Mouse (Mus musculus) hindbrain, embryonic 13.5 days (tissue): ENCODE data around the gene Uqcc2. TPM values are rescaled to one million over a fixed set of nuclear protein-coding genes. Genes with fewer than 3 reads are reported as not detected.
A peak's percentile ranks its signal among the peaks of the same experiment; 100 is the strongest.

ENCODE experiments used
- ATAC-seq: fragments of 200-750 bp; cut with Nextera tagmentation; 2 replicates; pipeline ENCODE4 v1.8.0; 2017; ENCODE audit warnings: moderate TSS enrichment; ENCODE audit not compliant: low FRiP score
- H3K27ac ChIP-seq: fragments of 300-500 bp; sonication (generic); 2 replicates; pipeline ENCODE4 v1.5.1; 2015; ENCODE audit warnings: inconsistent platforms, mild to moderate bottlenecking, moderate library complexity
- H3K27me3 ChIP-seq: fragments of 300-500 bp; sonication (generic); 2 replicates; pipeline ENCODE4 v1.6.1; 2015; ENCODE audit warnings: mild to moderate bottlenecking, inconsistent platforms
- H3K36me3 ChIP-seq: fragments of 300-500 bp; sonication (generic); 2 replicates; pipeline ENCODE4 v1.6.1; 2015; ENCODE audit warnings: mild to moderate bottlenecking, inconsistent platforms
- H3K4me1 ChIP-seq: fragments of 300-500 bp; sonication (generic); replicated peaks from 2 replicates; pipeline ENCODE4 v1.6.1; 2015; ENCODE audit warnings: inconsistent platforms
- H3K4me2 ChIP-seq: fragments of 300-500 bp; sonication (generic); 2 replicates; pipeline ENCODE4 v1.6.1; 2015; ENCODE audit warnings: inconsistent platforms, mild to moderate bottlenecking, moderate library complexity
- H3K4me3 ChIP-seq: fragments of 300-500 bp; sonication (generic); 2 replicates; pipeline ENCODE4 v1.5.1; 2015; ENCODE audit warnings: mild to moderate bottlenecking, inconsistent platforms
- H3K9ac ChIP-seq: fragments of 300-500 bp; sonication (generic); 2 replicates; pipeline ENCODE4 v1.6.1; 2015; ENCODE audit warnings: mild to moderate bottlenecking, inconsistent platforms
- H3K9me3 ChIP-seq: fragments of 300-500 bp; sonication (generic); 2 replicates; pipeline ENCODE4 v1.6.1; 2016; ENCODE audit warnings: inconsistent platforms
- WGBS: fragments of 180-500 bp; shearing (Covaris S2); methylation state at CpG from one replicate; pipeline ENCODE4 v1.1.7; 2015; 5-methylcytosine and 5-hydroxymethylcytosine counted together
- polyA plus RNA-seq: library from polyadenylated mRNA; unstranded; fragments of >200 nt; fragmentation: Nextera tagmentation; extraction: Ambion mirVana; gene quantifications from 2 replicates; pipeline ENCODE4 v1.2.1, GENCODE M21; 2015

Gene Uqcc2
- polyA plus RNA-seq, 1 experiment from 2014 or later: 335 TPM

DNA sequence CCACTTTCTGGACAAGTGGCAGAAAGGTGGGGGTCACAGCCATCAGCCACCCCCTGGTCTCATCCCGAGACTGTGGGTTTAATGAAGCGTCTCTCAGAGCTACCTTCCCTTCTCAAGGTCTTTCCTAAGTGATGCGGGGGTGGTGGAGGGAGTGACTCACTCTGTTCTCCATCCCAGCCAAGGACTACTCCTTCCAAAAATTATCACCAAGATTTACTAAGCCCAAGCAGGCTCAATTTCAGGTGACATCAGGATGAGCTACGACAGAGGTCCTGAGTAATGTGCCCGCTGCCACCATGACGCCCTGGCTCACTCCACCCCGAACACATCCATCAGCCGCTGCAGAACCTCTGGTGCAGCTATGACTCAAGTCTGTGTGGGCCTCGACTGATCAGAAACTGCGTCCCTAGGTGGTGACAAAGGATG, 2.5 kb downstream of the Uqcc2 start:
- no peak for ATAC-seq
- Histone ChIP-seq H3K27ac (no peak overlapping the region), H3K4me3 (no peak overlapping the region), H3K4me1 (peaks cover 82% of the 10 kb centered on the region), H3K27me3 (no peaks in the 10 kb centered on the region), H3K9me3 (no peaks in the 10 kb centered on the region), H3K9ac (peak overlapping the region; percentile 59; the same call in 1 of the 2 replicates), H3K36me3 (0 out of 2 replicates have a peak, but pooled peaks cover 4% of the 10 kb centered on the region), H3K4me2 (no peak overlapping the region)
- 79% methylated on average over 10 of the region's 10 CpGs for WGBS

DNA sequence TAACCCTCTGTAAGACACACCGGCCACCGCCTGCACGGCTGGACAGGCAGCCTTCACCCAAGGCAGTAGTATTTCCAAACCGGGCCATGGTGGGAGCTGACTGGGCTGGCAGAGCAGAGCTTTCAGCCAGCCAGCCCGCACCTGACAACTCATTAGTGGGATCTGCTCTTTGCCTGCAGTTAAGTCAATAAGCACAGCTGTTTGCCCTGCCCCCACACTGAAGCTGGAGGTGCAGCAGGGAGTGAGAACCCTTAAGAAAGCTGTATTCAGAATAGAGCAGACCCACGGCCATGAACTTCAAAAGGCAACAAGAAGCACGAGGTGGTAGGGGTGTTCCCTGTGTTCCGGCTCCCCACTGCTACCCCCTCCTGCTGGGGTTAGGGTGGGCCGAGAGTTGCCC, 3.5 kb downstream of the Uqcc2 start:
- 57% methylated on average over 9 of the region's 9 CpGs for WGBS

DNA sequence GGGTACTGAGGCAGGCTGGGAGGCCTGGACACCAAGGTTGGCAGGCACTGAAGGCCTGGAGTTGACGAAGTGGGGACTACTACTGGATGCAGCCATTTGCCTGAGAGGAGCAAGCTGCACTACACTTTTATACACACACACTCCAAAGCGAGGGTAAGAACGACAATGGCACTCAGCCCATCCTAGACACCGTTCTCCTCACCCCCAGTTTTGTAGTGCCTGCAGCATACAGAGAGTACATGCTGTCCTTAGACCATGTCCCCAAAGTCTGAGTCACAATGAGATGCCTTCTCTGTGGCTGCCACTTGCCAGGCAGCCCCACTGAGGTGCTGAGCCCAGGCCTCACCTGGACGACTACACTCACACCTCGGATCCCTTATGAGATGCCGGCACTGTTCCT, 3.9 kb downstream of the Uqcc2 start:
- Histone ChIP-seq H3K27ac (peak overlapping the region; percentile 72), H3K4me2 (0 out of 2 replicates have a peak overlapping the region, but pooled peaks have one; percentile 6), H3K27me3 (no peaks in the 10 kb centered on the region), H3K4me1 (peaks cover 89% of the 10 kb centered on the region), H3K36me3 (0 out of 2 replicates have a peak, but pooled peaks cover 4% of the 10 kb centered on the region), H3K4me3 (no peak overlapping the region), H3K9me3 (no peaks in the 10 kb centered on the region), H3K9ac (peak overlapping the region; percentile 59)
- no peak for ATAC-seq
- WGBS: 81% methylated on average over 7 of the region's 7 CpGs

More for the DNA sequence above, 3.5 kb downstream of the Uqcc2 start:
- Histone ChIP-seq H3K4me3 (no peak overlapping the region), H3K4me1 (peaks cover 89% of the 10 kb centered on the region), H3K9ac (peak overlapping the region; percentile 59), H3K27me3 (no peaks in the 10 kb centered on the region), H3K27ac (peak overlapping the region; percentile 72), H3K4me2 (peak overlapping the region; percentile 6; the same call in 1 of the 2 replicates), H3K9me3 (no peaks in the 10 kb centered on the region), H3K36me3 (0 out of 2 replicates have a peak, but pooled peaks cover 4% of the 10 kb centered on the region)
- ATAC-seq: no peak

DNA sequence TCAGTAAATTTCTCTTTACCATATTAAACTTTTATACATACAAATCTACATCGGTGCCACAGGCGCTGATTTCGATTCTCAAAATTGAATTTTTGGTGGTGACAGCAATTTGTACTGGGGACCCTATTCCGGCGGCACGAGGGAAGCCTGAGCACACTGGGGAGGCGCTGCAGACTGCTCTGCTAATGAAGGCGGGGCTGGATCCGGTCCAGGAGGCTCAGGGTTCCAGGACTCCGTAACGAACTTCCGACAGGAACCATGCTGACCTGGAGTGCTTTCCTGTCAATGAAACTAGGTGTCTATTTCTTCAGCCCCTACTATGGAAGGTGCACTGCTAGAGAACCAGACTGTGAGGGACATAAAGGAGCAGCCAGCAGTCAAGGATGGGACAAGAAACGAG, 4.4 kb downstream of the Uqcc2 start:
- Histone ChIP-seq H3K36me3 (0 out of 2 replicates have a peak, but pooled peaks cover 4% of the 10 kb centered on the region), H3K4me2 (no peak overlapping the region), H3K4me1 (peaks cover 92% of the 10 kb centered on the region), H3K9me3 (no peaks in the 10 kb centered on the region), H3K9ac (peak overlapping the region; percentile 59), H3K27me3 (no peaks in the 10 kb centered on the region), H3K4me3 (no peak overlapping the region), H3K27ac (peak overlapping the region; percentile 72; the same call in 1 of the 2 replicates)
- no peak for ATAC-seq
- WGBS: 75% methylated on average over 13 of the region's 13 CpGs

DNA sequence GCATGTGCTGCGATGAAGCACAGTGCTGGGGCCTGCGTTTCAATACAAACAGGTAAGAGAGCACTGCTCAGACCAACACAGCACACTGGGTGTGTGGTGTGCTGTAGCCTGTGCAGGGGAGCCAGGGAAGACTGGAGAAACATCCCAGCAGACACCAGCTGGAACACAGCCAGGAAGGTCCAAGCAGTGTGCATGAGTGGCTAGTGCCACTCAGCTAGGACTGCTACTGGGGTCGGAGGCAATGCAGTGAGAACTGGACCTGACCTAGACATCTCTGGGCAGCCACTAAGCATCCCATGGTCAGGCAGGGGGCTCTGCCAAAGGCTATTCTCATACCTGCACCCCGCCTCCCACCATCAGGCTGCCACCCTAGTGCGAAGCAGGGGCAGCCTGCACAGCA, 5.5 kb downstream of the Uqcc2 start:
- no peaks in the 10 kb centered on the region for H3K9me3 ChIP-seq
- H3K36me3 ChIP-seq: peaks cover 15% of the 10 kb centered on the region
- peaks cover 92% of the 10 kb centered on the region for H3K4me1 ChIP-seq
- H3K4me3 ChIP-seq: no peak overlapping the region
- no peak for ATAC-seq
- 96% methylated on average over 5 of the region's 5 CpGs for WGBS
- no peak overlapping the region for H3K9ac ChIP-seq
- no peaks in the 10 kb centered on the region for H3K27me3 ChIP-seq
- H3K4me2 ChIP-seq: no peak overlapping the region
- H3K27ac ChIP-seq: no peak overlapping the region

DNA sequence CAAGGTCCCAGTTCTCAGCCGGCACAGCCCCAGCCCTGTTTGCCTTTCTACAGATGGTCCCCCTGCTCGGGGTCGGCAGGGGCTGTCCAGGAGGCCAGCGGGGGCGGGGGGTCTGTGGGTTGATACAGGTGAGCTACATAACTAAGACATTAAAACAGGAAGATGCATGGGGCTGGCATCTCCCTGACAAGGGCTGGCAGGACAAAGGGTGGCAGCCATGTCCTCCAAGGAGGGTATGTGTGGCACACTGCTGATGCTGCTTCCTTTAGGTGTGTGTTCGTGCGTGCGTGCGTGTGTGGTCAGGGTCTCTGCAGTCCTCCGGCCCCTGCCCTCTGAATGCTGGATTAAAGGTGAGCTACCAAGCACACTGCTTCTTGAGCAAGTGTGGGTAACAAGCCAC, 6.7 kb downstream of the Uqcc2 start:
- peaks cover 27% of the 10 kb centered on the region for H3K36me3 ChIP-seq
- 0 out of 2 replicates have a peak, but pooled peaks cover 8% of the 10 kb centered on the region for H3K27me3 ChIP-seq
- ATAC-seq: no peak
- no peak overlapping the region for H3K4me3 ChIP-seq
- no peaks in the 10 kb centered on the region for H3K9me3 ChIP-seq
- no peak overlapping the region for H3K4me2 ChIP-seq
- WGBS: 77% methylated on average over 10 of the region's 10 CpGs
- peak overlapping the region; percentile 12; the same call in 1 of the 2 replicates for H3K27ac ChIP-seq
- peaks cover 80% of the 10 kb centered on the region for H3K4me1 ChIP-seq
- peak overlapping the region; percentile 61 for H3K9ac ChIP-seq

DNA sequence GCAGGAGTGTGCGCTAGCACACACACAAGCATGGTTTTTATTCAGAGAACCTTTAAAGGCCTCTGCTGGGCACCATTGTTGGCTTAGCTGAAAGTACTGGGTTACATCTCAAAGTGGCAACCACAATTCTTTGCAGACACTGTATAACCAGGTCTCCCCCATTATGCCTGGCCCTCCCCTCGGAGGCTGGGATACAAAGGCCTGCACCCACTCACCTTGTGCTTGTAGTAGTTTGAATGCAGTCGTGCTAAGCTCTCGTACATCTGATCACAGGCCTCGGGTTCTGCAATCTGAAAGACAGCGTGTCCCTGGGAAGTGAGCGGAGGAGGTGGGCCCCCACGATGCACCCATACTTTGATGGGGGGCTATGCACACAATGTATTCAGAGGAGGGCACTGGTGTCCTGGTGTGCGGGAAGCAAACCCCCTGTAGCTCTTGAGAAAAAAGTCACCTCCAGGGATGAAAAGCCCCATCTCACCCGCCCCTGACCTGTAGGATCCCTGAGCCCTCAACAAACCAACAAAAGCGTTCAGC, 8.0 kb downstream of the Uqcc2 start:
- ATAC-seq: no peak
- H3K27ac ChIP-seq: no peak overlapping the region
- no peaks in the 10 kb centered on the region for H3K9me3 ChIP-seq
- 81% methylated on average over 11 of the region's 11 CpGs for WGBS
- peaks cover 79% of the 10 kb centered on the region for H3K4me1 ChIP-seq
- peaks cover 27% of the 10 kb centered on the region for H3K36me3 ChIP-seq
- H3K4me3 ChIP-seq: no peak overlapping the region
- no peak overlapping the region for H3K9ac ChIP-seq
- H3K4me2 ChIP-seq: no peak overlapping the region
- H3K27me3 ChIP-seq: 0 out of 2 replicates have a peak, but pooled peaks cover 12% of the 10 kb centered on the region

DNA sequence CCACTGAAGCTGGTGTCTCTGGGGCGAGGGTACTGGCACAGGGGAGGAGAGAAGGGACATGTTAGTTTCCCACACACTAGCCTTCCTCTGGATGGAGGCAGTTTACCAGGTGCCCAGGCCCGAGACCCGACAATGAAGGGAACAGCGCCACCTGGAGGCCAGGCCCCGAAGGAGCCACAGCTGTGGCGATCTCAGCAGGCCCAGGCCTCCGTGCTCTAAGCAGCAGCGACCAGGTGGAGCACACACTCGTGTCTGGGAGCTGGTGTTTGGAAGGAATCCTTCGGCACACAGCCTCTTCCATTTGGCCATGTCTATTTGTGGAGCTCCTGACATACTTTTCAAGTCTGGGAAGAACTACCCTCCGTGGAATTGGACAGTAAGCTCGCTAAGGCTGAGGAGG, 8.5 kb downstream of the Uqcc2 start:
- Histone ChIP-seq H3K4me3 (no peak overlapping the region), H3K9ac (no peak overlapping the region), H3K4me2 (no peak overlapping the region), H3K27ac (no peak overlapping the region; the same call in 1 of the 2 replicates), H3K36me3 (peaks cover 27% of the 10 kb centered on the region), H3K4me1 (peaks cover 79% of the 10 kb centered on the region), H3K27me3 (0 out of 2 replicates have a peak, but pooled peaks cover 12% of the 10 kb centered on the region), H3K9me3 (no peaks in the 10 kb centered on the region)
- WGBS: 36% methylated on average over 12 of the region's 12 CpGs
- ATAC-seq: no peak

DNA sequence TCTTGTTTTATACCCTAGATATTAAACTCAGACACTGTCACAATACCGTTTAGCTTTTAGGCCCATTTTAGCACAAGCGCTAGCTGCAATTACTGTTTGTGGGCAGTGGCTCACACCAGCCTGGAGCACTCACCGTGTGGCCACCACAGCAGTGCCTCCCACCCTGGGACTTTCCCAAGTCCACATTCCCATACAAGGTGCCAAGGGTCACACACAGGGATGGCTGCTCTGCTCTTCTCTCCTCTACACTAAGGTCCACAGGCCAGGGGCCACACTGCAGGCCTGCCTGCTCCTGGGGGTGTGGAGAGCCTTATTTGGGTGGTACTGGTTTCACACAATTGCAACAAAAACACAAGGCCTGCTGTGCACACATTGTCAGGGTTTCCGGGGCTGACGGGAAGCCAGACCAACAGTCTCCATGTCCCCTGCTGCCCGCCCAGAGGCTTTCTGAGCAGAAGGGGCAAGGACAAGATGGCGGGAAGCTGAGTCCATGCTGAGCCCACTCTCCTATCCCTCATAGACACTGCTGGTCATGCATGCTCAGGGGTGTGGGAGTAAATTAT, 9.8 kb downstream of the Uqcc2 start:
- no peaks in the 10 kb centered on the region for H3K9me3 ChIP-seq
- H3K9ac ChIP-seq: no peak overlapping the region
- WGBS: 83% methylated on average over 7 of the region's 7 CpGs
- H3K36me3 ChIP-seq: peaks cover 27% of the 10 kb centered on the region
- no peak overlapping the region for H3K4me3 ChIP-seq
- no peak overlapping the region for H3K4me2 ChIP-seq
- no peak overlapping the region for H3K27ac ChIP-seq
- H3K4me1 ChIP-seq: peaks cover 71% of the 10 kb centered on the region
- ATAC-seq: no peak
- 0 out of 2 replicates have a peak, but pooled peaks cover 18% of the 10 kb centered on the region for H3K27me3 ChIP-seq

DNA sequence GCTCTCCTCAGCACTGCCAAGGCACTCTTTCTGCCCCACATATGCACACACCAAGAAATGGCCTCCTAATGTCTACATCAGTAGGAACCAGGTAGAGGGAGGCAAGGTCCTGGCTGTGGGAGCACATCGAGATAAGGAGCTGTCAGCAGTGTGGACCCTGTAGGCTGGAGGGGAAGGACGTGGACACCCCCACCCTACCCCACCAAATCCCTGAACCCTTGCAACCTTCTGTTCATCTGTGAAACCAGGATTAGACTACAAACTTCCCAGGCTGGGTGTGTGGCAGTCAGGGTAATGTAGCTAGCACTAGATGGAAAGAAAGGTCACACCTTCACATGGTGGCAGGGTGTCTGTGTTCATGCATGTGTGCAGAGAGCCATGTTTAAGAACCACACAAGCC, 10.6 kb downstream of the Uqcc2 start:
- Histone ChIP-seq H3K9me3 (no peaks in the 10 kb centered on the region), H3K4me2 (no peak overlapping the region), H3K36me3 (peaks cover 27% of the 10 kb centered on the region), H3K27ac (no peak overlapping the region), H3K9ac (no peak overlapping the region), H3K27me3 (0 out of 2 replicates have a peak, but pooled peaks cover 18% of the 10 kb centered on the region), H3K4me3 (no peak overlapping the region), H3K4me1 (peaks cover 63% of the 10 kb centered on the region)
- no peak for ATAC-seq
- WGBS: 92% methylated on average over 2 of the region's 2 CpGs

DNA sequence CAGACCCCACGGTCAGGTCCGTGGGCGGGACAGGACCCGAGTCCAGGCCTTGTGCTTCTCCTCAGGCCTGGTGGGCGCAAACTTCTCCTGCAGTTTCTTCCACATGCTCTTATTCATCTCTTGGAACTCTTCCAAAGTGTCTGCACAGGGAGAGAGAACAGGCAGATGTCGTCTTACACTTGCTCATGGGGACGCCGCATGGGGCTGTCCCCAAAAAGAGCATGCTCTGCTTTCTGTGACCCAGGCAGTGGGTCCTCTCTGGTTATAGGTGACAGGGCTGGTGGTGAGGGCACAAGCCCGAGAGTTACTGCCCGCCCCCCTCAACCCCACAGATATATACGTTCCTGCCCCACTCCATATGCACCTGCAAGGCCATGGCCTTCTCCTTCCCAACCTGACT, 11.0 kb downstream of the Uqcc2 start:
- WGBS: 87% methylated on average over 11 of the region's 11 CpGs
- ATAC-seq: no peak
- no peak overlapping the region for H3K4me3 ChIP-seq
- no peak overlapping the region for H3K4me2 ChIP-seq
- H3K4me1 ChIP-seq: peaks cover 59% of the 10 kb centered on the region
- no peaks in the 10 kb centered on the region for H3K9me3 ChIP-seq
- no peak overlapping the region for H3K9ac ChIP-seq
- no peak overlapping the region for H3K27ac ChIP-seq
- peaks cover 27% of the 10 kb centered on the region for H3K36me3 ChIP-seq
- 0 out of 2 replicates have a peak, but pooled peaks cover 18% of the 10 kb centered on the region for H3K27me3 ChIP-seq

DNA sequence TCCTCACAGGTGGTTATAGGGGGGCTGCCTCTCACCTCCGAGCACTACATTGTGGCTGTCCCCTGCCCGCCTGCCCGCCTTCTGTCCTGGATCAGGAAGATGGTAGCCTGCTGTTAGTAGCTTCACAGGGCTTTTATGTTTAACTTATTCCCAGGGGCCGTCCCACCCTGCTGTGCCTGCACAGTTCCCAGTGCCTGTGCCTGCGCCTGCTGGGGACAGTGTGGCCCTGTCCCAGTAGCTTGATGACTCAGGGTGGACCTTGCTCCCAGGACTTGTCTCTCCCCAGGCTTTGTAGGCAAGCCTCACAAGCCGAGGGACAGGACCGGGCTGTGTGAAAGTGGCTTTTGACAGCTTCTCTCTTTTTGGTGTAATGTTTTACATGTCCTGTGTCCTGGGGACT, 11.9 kb downstream of the Uqcc2 start:
- H3K36me3 ChIP-seq: peaks cover 30% of the 10 kb centered on the region
- H3K4me3 ChIP-seq: no peak overlapping the region
- whole genome bisulfite sequencing: 68% methylated on average over 7 of the region's 7 CpGs
- no peak for ATAC-seq
- no peak overlapping the region for H3K9ac ChIP-seq
- H3K4me1 ChIP-seq: peaks cover 49% of the 10 kb centered on the region
- no peaks in the 10 kb centered on the region for H3K9me3 ChIP-seq
- no peak overlapping the region for H3K4me2 ChIP-seq
- H3K27me3 ChIP-seq: 0 out of 2 replicates have a peak, but pooled peaks cover 18% of the 10 kb centered on the region
- H3K27ac ChIP-seq: no peak overlapping the region
